Mouse (Mus musculus): ENCODE data around the gene Ptrh1. TPM values are rescaled to one million over a fixed set of nuclear protein-coding genes. Genes with fewer than 3 reads are reported as not detected.

The Ptrh1 gene
- polyA plus RNA-seq, 1 experiment from 2014 or later: 5.5 TPM

- peak overlapping the region; percentile 86 for H3K9ac ChIP-seq
- WGBS: 76% methylated on average over 8 of the region's 8 CpGs
- no peak overlapping the region for H3K27ac ChIP-seq (replicated peaks)
- H3K36me3 ChIP-seq: peaks cover 57% of the 10 kb centered on the region
- peaks cover 19% of the 10 kb centered on the region for H3K4me1 ChIP-seq (replicated peaks)
- no peaks in the 10 kb centered on the region for H3K27me3 ChIP-seq
- H3K4me2 ChIP-seq: peak overlapping the region; percentile 49
- no peak for ATAC-seq (ENCODE audit: low read depth)
- peak overlapping the region; percentile 70; the same call in 1 of the 2 replicates for H3K4me3 ChIP-seq
- H3K9me3 ChIP-seq: no peaks in the 10 kb centered on the region
Measured at GRCm38 (mm10) chr2:32758503-32758902, 17.1 kb upstream of the Ptrh1 start.

GRCm38 (mm10) chr2:32759001-32759400 lies 16.6 kb upstream of the Ptrh1 start:
- Histone ChIP-seq H3K4me2 (no peak overlapping the region), H3K36me3 (peaks cover 57% of the 10 kb centered on the region), H3K9me3 (no peaks in the 10 kb centered on the region), H3K27ac (replicated peaks) (no peak overlapping the region), H3K9ac (peak overlapping the region; percentile 86), H3K4me3 (0 out of 2 replicates have a peak overlapping the region, but pooled peaks have one; percentile 70), H3K27me3 (no peaks in the 10 kb centered on the region), H3K4me1 (replicated peaks) (peaks cover 19% of the 10 kb centered on the region)
- no peak for ATAC-seq (ENCODE audit: low read depth)
- 84% methylated on average over 2 of the region's 2 CpGs for WGBS

DNA sequence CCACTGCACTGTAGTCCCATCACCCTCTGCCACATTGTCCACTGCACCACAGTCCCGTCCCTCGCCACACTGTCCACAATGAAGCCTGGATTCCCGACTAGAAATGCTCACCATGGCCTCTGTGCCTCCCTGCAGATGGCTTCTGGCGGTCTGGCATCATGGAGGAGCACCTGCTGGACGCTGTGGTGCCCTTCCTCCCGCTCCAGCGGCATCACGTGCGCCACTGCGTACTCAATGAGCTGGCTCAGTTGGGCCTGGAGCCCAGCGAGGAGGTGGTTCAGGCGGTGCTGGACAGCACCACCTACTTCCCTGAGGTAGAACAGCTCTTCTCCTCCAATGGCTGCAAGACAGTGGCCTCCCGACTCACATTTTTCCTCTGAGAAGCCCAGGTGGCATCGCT lies 14.2 kb upstream of the Ptrh1 start:
- WGBS: 90% methylated on average over 14 of the region's 14 CpGs
- Histone ChIP-seq H3K4me1 (replicated peaks) (peaks cover 19% of the 10 kb centered on the region), H3K36me3 (peaks cover 47% of the 10 kb centered on the region), H3K9ac (no peak overlapping the region), H3K27ac (replicated peaks) (no peak overlapping the region), H3K9me3 (no peaks in the 10 kb centered on the region), H3K4me3 (no peak overlapping the region), H3K27me3 (no peaks in the 10 kb centered on the region), H3K4me2 (no peak overlapping the region)
- no peak for ATAC-seq (ENCODE audit: low read depth)

- Histone ChIP-seq H3K9ac (no peak overlapping the region), H3K36me3 (peaks cover 47% of the 10 kb centered on the region), H3K4me2 (no peak overlapping the region), H3K27me3 (no peaks in the 10 kb centered on the region), H3K9me3 (no peaks in the 10 kb centered on the region), H3K4me3 (no peak overlapping the region), H3K4me1 (replicated peaks) (peaks cover 20% of the 10 kb centered on the region), H3K27ac (replicated peaks) (no peak overlapping the region)
- no peak for ATAC-seq (ENCODE audit: low read depth)
- 94% methylated on average over 4 of the region's 4 CpGs for WGBS
Measured at GRCm38 (mm10) chr2:32761859-32762258, 13.7 kb upstream of the Ptrh1 start.

GRCm38 (mm10) chr2:32763353-32763752 lies 12.2 kb upstream of the Ptrh1 start:
- no peak overlapping the region for H3K9ac ChIP-seq
- H3K9me3 ChIP-seq: no peaks in the 10 kb centered on the region
- WGBS: 84% methylated on average over 3 of the region's 3 CpGs
- no peak overlapping the region for H3K27ac ChIP-seq (replicated peaks)
- H3K4me2 ChIP-seq: no peak overlapping the region
- no peaks in the 10 kb centered on the region for H3K27me3 ChIP-seq
- peaks cover 23% of the 10 kb centered on the region for H3K4me1 ChIP-seq (replicated peaks)
- peaks cover 47% of the 10 kb centered on the region for H3K36me3 ChIP-seq
- no peak for ATAC-seq (ENCODE audit: low read depth)
- H3K4me3 ChIP-seq: no peak overlapping the region

DNA sequence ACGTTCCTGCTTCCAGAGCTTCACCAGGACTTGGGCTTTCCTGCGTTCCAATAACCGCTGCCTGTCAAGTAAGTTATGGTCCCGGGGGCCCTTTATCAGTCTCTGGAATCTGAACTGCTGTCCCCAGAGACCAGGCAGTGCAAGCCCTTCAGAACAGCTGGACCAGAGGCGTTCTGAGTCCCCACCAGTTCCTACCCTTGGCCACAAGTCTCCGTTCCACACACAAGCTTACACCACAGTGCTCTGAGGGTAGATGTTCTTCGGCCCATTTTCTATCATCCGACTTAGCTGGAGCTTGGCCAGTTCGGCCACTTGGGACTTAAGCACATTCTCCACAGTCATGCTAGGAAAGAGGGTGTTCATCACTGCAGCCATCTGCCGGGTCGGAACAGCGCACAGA lies 8.3 kb upstream of the Ptrh1 start:
- peaks cover 16% of the 10 kb centered on the region for H3K36me3 ChIP-seq
- WGBS: 68% methylated on average over 12 of the region's 12 CpGs
- no peak for ATAC-seq (ENCODE audit: low read depth)

GRCm38 (mm10) chr2:32768661-32769285 lies 6.8 kb upstream of the Ptrh1 start:
- Histone ChIP-seq H3K27ac (replicated peaks) (no peak overlapping the region), H3K4me1 (replicated peaks) (peaks cover 11% of the 10 kb centered on the region), H3K36me3 (peaks cover under 1% of the 10 kb centered on the region; the same call in 1 of the 2 replicates), H3K27me3 (no peaks in the 10 kb centered on the region), H3K9ac (no peak overlapping the region), H3K4me2 (no peak overlapping the region), H3K4me3 (no peak overlapping the region), H3K9me3 (no peaks in the 10 kb centered on the region)
- WGBS: 63% methylated on average over 19 of the region's 19 CpGs
- no peak for ATAC-seq (ENCODE audit: low read depth)

More for the DNA sequence above, 8.3 kb upstream of the Ptrh1 start:
- no peak overlapping the region for H3K4me2 ChIP-seq
- H3K27ac ChIP-seq (replicated peaks): no peak overlapping the region
- H3K27me3 ChIP-seq: no peaks in the 10 kb centered on the region
- H3K9ac ChIP-seq: no peak overlapping the region
- H3K4me1 ChIP-seq (replicated peaks): peaks cover 11% of the 10 kb centered on the region
- no peaks in the 10 kb centered on the region for H3K9me3 ChIP-seq
- H3K4me3 ChIP-seq: no peak overlapping the region

DNA sequence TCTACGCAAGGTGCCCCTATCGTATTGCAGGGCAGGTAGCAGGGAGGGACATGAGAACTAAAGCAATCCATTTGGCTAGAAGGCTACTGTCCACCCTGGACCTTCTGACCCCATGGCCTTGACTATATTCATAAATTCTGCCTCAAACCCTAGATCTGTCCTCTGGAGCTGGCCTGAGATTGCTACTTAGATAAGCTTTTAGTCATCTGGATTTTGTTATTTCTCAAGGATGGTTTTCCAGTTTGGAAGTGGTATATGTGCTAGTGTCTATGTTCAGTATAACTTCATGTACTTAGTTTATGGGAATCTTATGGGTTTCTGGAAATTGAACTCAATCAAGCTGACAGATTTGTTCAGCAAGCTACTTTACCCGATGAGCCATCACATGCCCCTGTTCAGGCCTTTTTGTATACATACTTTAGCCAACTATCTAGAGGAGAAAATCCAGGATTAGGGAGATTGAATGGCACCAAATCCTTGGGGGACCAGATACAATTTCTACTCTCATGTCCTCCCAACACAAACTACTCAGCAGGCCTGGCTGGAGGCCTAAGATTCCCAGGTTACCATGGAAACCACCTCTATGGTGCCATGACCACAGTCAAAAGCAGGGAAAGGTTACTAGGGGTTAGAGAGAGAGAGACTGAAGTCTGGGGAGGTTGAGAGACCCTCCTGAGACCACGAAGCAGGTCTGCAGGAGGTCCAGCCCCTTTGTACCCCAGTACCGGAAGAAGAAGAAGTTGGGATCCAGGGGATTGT lies 6.1 kb upstream of the Ptrh1 start:
- H3K4me1 ChIP-seq (replicated peaks): peaks cover 11% of the 10 kb centered on the region
- no peaks in the 10 kb centered on the region for H3K27me3 ChIP-seq
- H3K27ac ChIP-seq (replicated peaks): no peak overlapping the region
- H3K4me2 ChIP-seq: no peak overlapping the region
- H3K9me3 ChIP-seq: no peaks in the 10 kb centered on the region
- H3K9ac ChIP-seq: no peak overlapping the region
- H3K36me3 ChIP-seq: no peaks in the 10 kb centered on the region
- ATAC-seq (ENCODE audit: low read depth): no peak
- H3K4me3 ChIP-seq: no peak overlapping the region
- 83% methylated on average over 5 of the region's 5 CpGs for WGBS

- H3K27me3 ChIP-seq: no peaks in the 10 kb centered on the region
- H3K4me1 ChIP-seq (replicated peaks): peaks cover 28% of the 10 kb centered on the region
- H3K4me3 ChIP-seq: no peak overlapping the region
- no peak overlapping the region for H3K9ac ChIP-seq
- H3K36me3 ChIP-seq: no peaks in the 10 kb centered on the region
- H3K4me2 ChIP-seq: no peak overlapping the region
- no peak for ATAC-seq (ENCODE audit: low read depth)
- H3K27ac ChIP-seq (replicated peaks): no peak overlapping the region
- WGBS: 36% methylated on average over 12 of the region's 12 CpGs
- H3K9me3 ChIP-seq: no peaks in the 10 kb centered on the region
Measured at GRCm38 (mm10) chr2:32771886-32772285, 3.7 kb upstream of the Ptrh1 start.

DNA sequence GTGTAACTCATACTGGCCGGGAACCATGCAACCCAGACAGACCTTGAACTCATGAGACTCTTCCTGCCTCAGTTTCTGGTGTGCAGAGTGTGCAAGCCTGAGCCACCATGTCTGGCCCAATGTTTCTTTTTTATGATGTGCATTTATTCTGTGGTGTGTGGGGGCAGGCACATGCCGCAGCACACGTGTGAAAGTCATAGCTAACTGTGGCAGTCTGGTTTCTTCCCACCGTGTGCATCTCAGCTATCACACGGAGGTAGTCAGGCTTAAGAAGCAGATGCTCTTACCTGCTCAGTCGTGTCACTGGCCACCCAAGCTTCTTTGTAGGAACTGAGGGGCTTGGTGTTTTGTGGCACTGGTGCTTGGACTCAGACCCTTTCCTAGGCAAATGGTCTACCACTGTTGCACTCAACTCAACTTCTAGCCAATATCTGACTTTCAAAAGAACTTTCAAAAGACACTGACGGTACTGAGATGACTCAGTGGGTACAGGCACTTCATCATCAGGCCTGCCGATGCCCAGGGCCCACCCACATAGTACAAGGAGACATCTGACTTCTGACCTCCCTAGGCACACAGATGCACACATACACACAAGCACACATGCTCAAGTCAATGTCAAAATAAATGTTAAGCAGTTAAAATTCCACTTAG lies 2.8 kb upstream of the Ptrh1 start:
- Histone ChIP-seq H3K9me3 (no peaks in the 10 kb centered on the region), H3K4me3 (no peak overlapping the region)

DNA sequence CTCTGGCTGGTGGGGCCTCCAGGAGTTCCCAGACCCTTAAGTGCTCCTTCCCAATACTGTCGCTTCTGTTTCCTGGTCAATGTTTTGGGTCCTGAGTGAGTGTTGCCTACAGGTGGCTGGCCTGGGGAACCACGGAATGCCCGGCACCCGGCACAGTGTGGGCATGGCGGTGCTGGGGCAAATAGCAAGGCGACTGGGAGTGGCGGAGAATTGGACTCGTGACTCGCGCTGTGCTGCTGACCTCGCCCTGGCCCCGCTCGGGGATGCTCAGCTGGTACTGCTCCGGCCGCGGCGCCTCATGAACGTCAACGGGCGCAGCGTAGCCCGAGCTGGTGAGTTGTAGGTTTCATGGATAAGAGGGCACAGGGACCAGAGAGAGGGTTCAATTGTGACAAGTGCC lies 606 bp downstream of the Ptrh1 start:
- peak overlapping the region; percentile 59 for H3K4me3 ChIP-seq
- H3K9ac ChIP-seq: peak overlapping the region; percentile 60
- 0 out of 2 replicates have a peak, but pooled peaks have one; percentile 4 for ATAC-seq (ENCODE audit: low read depth)
- no peaks in the 10 kb centered on the region for H3K27me3 ChIP-seq
- H3K27ac ChIP-seq (replicated peaks): no peak overlapping the region
- peaks cover 18% of the 10 kb centered on the region for H3K4me1 ChIP-seq (replicated peaks)
- no peaks in the 10 kb centered on the region for H3K9me3 ChIP-seq
- no peaks in the 10 kb centered on the region for H3K36me3 ChIP-seq
- 17% methylated on average over 22 of the region's 22 CpGs for WGBS
- peak overlapping the region; percentile 64 for H3K4me2 ChIP-seq

More for the DNA sequence above, 2.8 kb upstream of the Ptrh1 start:
- no peaks in the 10 kb centered on the region for H3K27me3 ChIP-seq
- no peak overlapping the region for H3K4me2 ChIP-seq
- no peak overlapping the region for H3K9ac ChIP-seq
- 84% methylated on average over 8 of the region's 8 CpGs for WGBS
- H3K36me3 ChIP-seq: no peaks in the 10 kb centered on the region
- H3K4me1 ChIP-seq (replicated peaks): peaks cover 21% of the 10 kb centered on the region
- H3K27ac ChIP-seq (replicated peaks): no peak overlapping the region
- no peak for ATAC-seq (ENCODE audit: low read depth)

GRCm38 (mm10) chr2:32778081-32778480 lies 2.5 kb downstream of the Ptrh1 start:
- 91% methylated on average over 6 of the region's 6 CpGs for WGBS
- no peaks in the 10 kb centered on the region for H3K27me3 ChIP-seq
- H3K9me3 ChIP-seq: no peaks in the 10 kb centered on the region
- no peak overlapping the region for H3K9ac ChIP-seq
- peaks cover 18% of the 10 kb centered on the region for H3K4me1 ChIP-seq (replicated peaks)
- H3K4me3 ChIP-seq: no peak overlapping the region
- no peak overlapping the region for H3K27ac ChIP-seq (replicated peaks)
- ATAC-seq (ENCODE audit: low read depth): no peak
- H3K36me3 ChIP-seq: no peaks in the 10 kb centered on the region
- H3K4me2 ChIP-seq: no peak overlapping the region
